Mouse (Mus musculus) B cell, adult 2 months (primary cell): ENCODE data around the gene Cyp2b19.
"Not testable (repeated sequence)": the region's sequence is repeated elsewhere in the genome, so short reads cannot be mapped to it uniquely, and the experiment has no call there.

Experiments used
- DNase-seq, 2 experiments: peaks; one replicate each; pipeline ENCODE4 v3.0.0; 2022

Gene Cyp2b19

GRCm38 (mm10) chr7:26756842-26757241 lies at the start of gene Cyp2b19:
TSS of gene Cyp2b19 (plus strand) at chr7:26757142.
- no peak for DNase-seq

GRCm38 (mm10) chr7:26711061-26711460 lies 45.9 kb upstream of the Cyp2b19 start:
- DNase-seq, result no peak

- no peak for DNase-seq
Observed at GRCm38 (mm10) chr7:26738940-26739339, 18.0 kb upstream of the Cyp2b19 start.

- DNase-seq, result no peak
Observed at GRCm38 (mm10) chr7:26743948-26744347, 13.0 kb upstream of the Cyp2b19 start.

- DNase-seq, result no peak
Observed at GRCm38 (mm10) chr7:26745486-26745885, 11.5 kb upstream of the Cyp2b19 start.

- DNase-seq, result peak in 1 of 2 experiments; percentile 2
Observed at GRCm38 (mm10) chr7:26767084-26767483, 10.1 kb downstream of the Cyp2b19 start.

GRCm38 (mm10) chr7:26769881-26770470 lies 13.0 kb downstream of the Cyp2b19 start:
- no peak for DNase-seq

GRCm38 (mm10) chr7:26772866-26773586 lies 16.1 kb downstream of the Cyp2b19 start:
- no peak for DNase-seq

- no peak for DNase-seq
Observed at GRCm38 (mm10) chr7:26775866-26776265, 18.9 kb downstream of the Cyp2b19 start.

- DNase-seq, result no peak
Observed at GRCm38 (mm10) chr7:26777806-26778205, 20.9 kb downstream of the Cyp2b19 start.

GRCm38 (mm10) chr7:26778474-26778873 lies 21.5 kb downstream of the Cyp2b19 start:
- no peak for DNase-seq

- DNase-seq, result no peak
Observed at GRCm38 (mm10) chr7:26779799-26780416, 23.0 kb downstream of the Cyp2b19 start.

- no peak for DNase-seq
Observed at GRCm38 (mm10) chr7:26780510-26780909, 23.6 kb downstream of the Cyp2b19 start.

GRCm38 (mm10) chr7:26780998-26781766 lies 24.2 kb downstream of the Cyp2b19 start:
- DNase-seq, result no peak

- no peak for DNase-seq
Observed at GRCm38 (mm10) chr7:26781767-26782131, 24.8 kb downstream of the Cyp2b19 start.

- no peak for DNase-seq
Observed at GRCm38 (mm10) chr7:26783163-26783562, 26.2 kb downstream of the Cyp2b19 start.

- not testable (repeated sequence) for DNase-seq
Observed at GRCm38 (mm10) chr7:26786013-26786412, 29.1 kb downstream of the Cyp2b19 start.

- no peak for DNase-seq
Observed at GRCm38 (mm10) chr7:26789984-26790383, 33.0 kb downstream of the Cyp2b19 start.

GRCm38 (mm10) chr7:26800104-26800503 lies 43.2 kb downstream of the Cyp2b19 start:
- no peak for DNase-seq

GRCm38 (mm10) chr7:26800996-26801395 lies 44.1 kb downstream of the Cyp2b19 start:
- no peak for DNase-seq

- DNase-seq, result no peak
Observed at GRCm38 (mm10) chr7:26808592-26808991, 51.6 kb downstream of the Cyp2b19 start, which contains the start of gene Cyp2g1. TSS of gene Cyp2g1 (plus strand) at chr7:26808892.
